Mouse (Mus musculus) subcutaneous adipose tissue, adult 2 months (tissue): Measurements from ENCODE around the gene Tspan7. TPM values are rescaled to one million over a fixed set of nuclear protein-coding genes. Genes with fewer than 3 reads are reported as not detected.

Experiments
- polyA plus RNA-seq: library from polyadenylated mRNA; depleted of rRNA; stranded (reverse); fragments of >200 nt; gene quantifications from 2 replicates; pipeline ENCODE4 v1.2.3, GENCODE M21; 2012; ENCODE audit warnings: low replicate concordance; rRNA removed

Gene Tspan7
- 86.5 and 206 TPM in 2 replicates for polyA plus RNA-seq

DNA sequence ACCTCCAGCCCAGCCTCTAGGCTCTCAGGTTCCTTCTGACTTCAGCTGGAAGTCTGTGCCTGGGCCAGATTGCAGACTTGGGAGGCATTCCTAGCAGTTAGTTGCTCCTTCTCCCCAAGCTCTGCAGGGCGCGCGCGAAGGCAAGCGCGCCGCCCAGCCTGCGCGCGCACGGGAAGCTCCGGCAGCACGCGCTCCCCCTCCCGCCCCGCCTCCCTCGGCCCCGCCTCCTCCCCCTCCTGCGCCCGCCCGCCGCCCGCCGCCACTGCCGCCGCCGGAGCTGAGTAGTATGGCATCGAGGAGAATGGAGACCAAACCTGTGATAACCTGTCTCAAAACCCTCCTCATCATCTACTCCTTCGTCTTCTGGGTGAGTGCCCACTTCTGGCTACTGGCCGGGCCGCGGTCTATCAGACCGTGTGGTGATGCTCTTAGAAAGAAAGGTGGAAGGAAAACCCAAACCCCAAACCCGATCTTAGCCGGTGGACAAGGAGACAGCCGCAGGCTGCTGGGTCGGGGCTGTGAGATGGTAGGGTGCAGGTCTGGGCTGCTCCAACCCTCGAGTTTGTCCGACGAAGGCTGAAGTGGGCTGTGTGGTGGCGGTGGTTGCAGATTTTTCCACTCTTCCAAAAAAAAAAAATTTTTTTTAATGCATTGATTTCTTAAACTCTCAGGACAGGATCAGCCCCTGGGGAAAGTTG lies at the start of gene Tspan7:
TSS of gene Tspan7 (plus strand) at position 287 of the 698 bp plus-strand sequence.

Other genes starting within 250 kb of the Tspan7 start
- gene Otc, start 232.9 kb upstream of the Tspan7 start, polyA plus RNA-seq, result not detected in 2 replicates
- gene Mid1ip1, start 229.9 kb downstream of the Tspan7 start, polyA plus RNA-seq, result 63.1 and 78.3 TPM in 2 replicates